Mouse (Mus musculus): ENCODE data around the gene Klc1.

DNA sequence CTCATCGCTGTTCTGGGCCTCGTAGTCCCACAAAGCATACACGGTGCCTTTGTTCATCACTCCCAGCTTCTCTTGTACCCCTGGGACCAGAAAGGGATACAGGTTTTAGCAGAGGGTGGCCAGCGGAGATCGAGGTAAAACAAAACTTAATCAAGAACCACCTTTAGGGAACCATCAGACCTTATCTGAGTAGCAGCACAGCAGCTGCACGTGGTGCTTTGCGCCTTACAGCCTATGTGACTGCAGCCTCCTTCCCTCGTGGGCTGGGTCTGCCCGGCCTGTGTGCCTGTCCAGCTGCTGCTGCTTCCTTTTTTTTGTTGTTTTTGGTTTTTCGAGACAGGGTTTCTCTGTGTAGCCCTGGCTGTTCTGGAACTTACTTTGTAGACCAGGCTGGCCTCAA lies 71.7 kb downstream of the Klc1 start:
- TF ChIP-seq CTCF (IDR thresholded peaks at IDR 0.05; ENCODE audit: borderline replicate concordance, control insufficient read depth, extremely low read depth, insufficient read depth, low read length, poor library complexity) (no peak), POLR2A (IDR thresholded peaks at IDR 0.05; ENCODE audit: control insufficient read depth, extremely low read depth, insufficient read depth, low read length, poor library complexity) (no peak)
